Mouse (Mus musculus) Patski (cell line): ENCODE measurements around the gene Hmgcl. TPM values are rescaled to one million over a fixed set of nuclear protein-coding genes. Genes with fewer than 3 reads are reported as not detected.
"Not testable (repeated sequence)": the region's sequence is repeated elsewhere in the genome, so short reads cannot be mapped to it uniquely, and the experiment has no call there.

Experiments used
- ATAC-seq: fragments of 100-300 bp; one replicate; pipeline ENCODE4 v1.8.0; 2021
- CTCF ChIA-PET: fragments of 350-600 bp; sonication (Branson Sonifier 250); formaldehyde crosslinking; loops from one replicate; lab custom pipeline; 2022; ENCODE audit warnings: inconsistent platforms; lab: Charles Lee
- POLR2A ChIA-PET: fragments of 350-600 bp; sonication (Branson Sonifier 250); formaldehyde crosslinking; loops from one replicate; lab custom pipeline; 2022; ENCODE audit warnings: antibody characterized with exemption, inconsistent platforms; lab: Charles Lee
- DNase-seq: peaks from one replicate; pipeline ENCODE4 v3.0.0-alpha.2; 2011; ENCODE audit warnings: low read depth, low spot score
- H3K27me3 ChIP-seq: fragments of 371-371 bp; one replicate; pipeline ENCODE4 v1.5.1; 2021
- CTCF ChIP-seq: fragments of 100-300 bp; IDR thresholded peaks from one replicate; pipeline ENCODE4 v1.5.1; 2021
- in situ Hi-C: fragments of 300-500 bp; cut with MboI; formaldehyde crosslinking; loops from 3 replicates; pipeline ENCODE4 v1.11.1; 2018; ENCODE audit warnings: low pct_unique_long_range_greater_than_20kb, mixed read lengths
- polyA plus RNA-seq: library from polyadenylated mRNA; unstranded; gene quantifications from one replicate; pipeline ENCODE4 v1.2.3, GENCODE M21; 2021

Hmgcl gene
- polyA plus RNA-seq, 1 experiment from 2014 or later: 35.2 TPM

DNA sequence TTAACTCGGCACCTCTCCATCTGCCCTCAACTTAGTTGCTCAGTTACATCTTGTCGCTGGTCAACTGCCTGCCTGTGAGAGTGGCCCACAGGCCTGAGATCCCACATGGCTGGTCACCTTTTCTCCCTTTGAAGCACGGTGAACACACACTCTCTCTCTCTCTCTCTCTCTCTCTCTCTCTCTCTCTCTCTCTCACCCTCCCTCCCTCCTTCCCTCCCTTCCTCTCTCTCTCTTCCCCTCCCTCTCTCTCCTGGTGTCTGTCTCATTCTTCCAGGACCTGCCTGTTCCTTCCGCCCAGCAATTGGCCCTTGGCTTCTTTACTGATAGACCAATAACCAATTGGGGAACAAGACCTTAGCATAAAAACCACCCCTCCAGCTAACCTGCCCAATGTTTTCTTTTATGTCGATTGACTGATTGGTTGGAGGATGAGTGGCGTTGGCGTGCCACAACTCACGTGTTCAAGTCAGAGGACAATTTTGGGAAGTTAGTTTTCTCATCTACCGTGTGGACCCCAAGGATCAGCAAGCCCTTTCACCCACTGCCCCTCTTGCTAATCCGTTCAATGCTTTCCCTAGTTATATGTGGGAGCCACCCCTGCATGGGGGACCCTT is 19.9 kb upstream of the Hmgcl start:
- no peaks in the 10 kb centered on the region for H3K27me3 ChIP-seq
- ChIA-PET CTCF (no interaction called here), POLR2A (no interaction called here)
- TF ChIP-seq CTCF: no peak
- ATAC-seq (no peak), DNase-seq (no peak)
- in situ Hi-C loops: no loop called here

GRCm38 (mm10) chr4:135926861-135927260 is 19.4 kb upstream of the Hmgcl start:
- DNase-seq (no peak), ATAC-seq (no peak)
- ChIA-PET POLR2A (no interaction called here), CTCF (no interaction called here)
- no peaks in the 10 kb centered on the region for H3K27me3 ChIP-seq
- in situ Hi-C loops: no loop called here
- TF ChIP-seq CTCF: no peak

- ChIA-PET POLR2A (no interaction called here), CTCF (no interaction called here)
- no peak for DNase-seq
- no peak for ATAC-seq
- no peaks in the 10 kb centered on the region for H3K27me3 ChIP-seq
- in situ Hi-C loops: no loop called here
- no peak for TF ChIP-seq CTCF
Measured at GRCm38 (mm10) chr4:135928376-135928775, 17.9 kb upstream of the Hmgcl start.

DNA sequence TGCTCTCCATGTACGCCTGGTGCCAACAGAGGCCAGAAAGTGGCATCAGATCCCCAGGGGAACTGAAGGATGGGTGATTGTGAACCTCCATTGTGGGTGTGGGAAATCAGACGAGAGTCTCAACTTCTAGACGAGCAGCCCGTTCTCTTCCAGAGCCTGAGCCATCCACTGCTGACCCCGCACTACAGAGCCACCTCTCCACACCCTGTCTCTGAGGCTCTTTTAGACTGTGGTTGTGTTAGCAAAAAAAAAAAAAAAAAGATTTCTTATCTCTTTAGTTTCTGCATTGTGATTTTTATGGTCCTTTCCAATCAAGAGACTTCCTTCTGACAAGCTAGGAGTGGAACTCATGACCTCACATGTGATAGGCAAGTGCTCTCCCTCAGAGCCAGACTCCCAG is 16.8 kb upstream of the Hmgcl start:
- CTCF ChIA-PET: no interaction called here

GRCm38 (mm10) chr4:135929828-135930227 is 16.4 kb upstream of the Hmgcl start:
- no peaks in the 10 kb centered on the region for H3K27me3 ChIP-seq
- ChIA-PET CTCF (no interaction called here), POLR2A (no interaction called here)
- ATAC-seq: no peak
- no peak for DNase-seq
- in situ Hi-C loops: no loop called here
- TF ChIP-seq CTCF: no peak

More for the DNA sequence above, 16.8 kb upstream of the Hmgcl start:
- POLR2A ChIA-PET: no interaction called here
- in situ Hi-C loops: no loop called here
- DNase-seq (no peak), ATAC-seq (no peak)
- TF ChIP-seq CTCF: no peak
- H3K27me3 ChIP-seq: no peaks in the 10 kb centered on the region

- H3K27me3 ChIP-seq: no peaks in the 10 kb centered on the region
- in situ Hi-C loops: no loop called here
- ATAC-seq: no peak
- no peak for DNase-seq
- ChIA-PET POLR2A (no interaction called here), CTCF (no interaction called here)
- no peak for TF ChIP-seq CTCF
Measured at GRCm38 (mm10) chr4:135930239-135930638, 16.0 kb upstream of the Hmgcl start.

DNA sequence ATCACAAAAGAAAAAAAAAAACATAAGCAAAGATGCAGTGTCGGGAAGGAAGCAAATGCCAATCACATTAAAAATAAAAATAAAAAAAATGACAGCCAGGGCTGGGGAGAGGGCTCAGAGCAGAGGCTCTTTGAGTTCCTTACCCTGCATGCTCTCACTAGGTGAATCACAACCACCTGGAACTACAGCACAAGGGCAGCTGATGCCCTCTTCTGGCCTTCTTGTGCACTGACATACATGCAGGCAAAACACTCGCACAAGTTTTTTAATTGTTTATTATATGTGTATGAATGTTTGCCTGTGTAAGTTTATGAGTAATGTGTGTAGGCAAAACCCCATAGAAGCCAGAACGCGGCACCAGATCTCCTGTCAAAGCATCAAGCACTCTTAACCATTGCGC is 14.4 kb upstream of the Hmgcl start:
- H3K27me3 ChIP-seq: no peaks in the 10 kb centered on the region
- ATAC-seq: no peak
- DNase-seq: no peak
- ChIA-PET POLR2A (no interaction called here), CTCF (no interaction called here)
- in situ Hi-C loops: no loop called here
- TF ChIP-seq CTCF: no peak

- ChIA-PET CTCF (no interaction called here), POLR2A (no interaction called here)
- no peak for TF ChIP-seq CTCF
- ATAC-seq (no peak), DNase-seq (no peak)
- in situ Hi-C loops: no loop called here
- H3K27me3 ChIP-seq: no peaks in the 10 kb centered on the region
Measured at GRCm38 (mm10) chr4:135934708-135935500, 11.3 kb upstream of the Hmgcl start.

GRCm38 (mm10) chr4:135935502-135935901 is 10.7 kb upstream of the Hmgcl start:
- ChIA-PET CTCF (no interaction called here), POLR2A (no interaction called here)
- no peak for TF ChIP-seq CTCF
- in situ Hi-C loops: no loop called here
- H3K27me3 ChIP-seq: no peaks in the 10 kb centered on the region
- ATAC-seq (no peak), DNase-seq (no peak)

DNA sequence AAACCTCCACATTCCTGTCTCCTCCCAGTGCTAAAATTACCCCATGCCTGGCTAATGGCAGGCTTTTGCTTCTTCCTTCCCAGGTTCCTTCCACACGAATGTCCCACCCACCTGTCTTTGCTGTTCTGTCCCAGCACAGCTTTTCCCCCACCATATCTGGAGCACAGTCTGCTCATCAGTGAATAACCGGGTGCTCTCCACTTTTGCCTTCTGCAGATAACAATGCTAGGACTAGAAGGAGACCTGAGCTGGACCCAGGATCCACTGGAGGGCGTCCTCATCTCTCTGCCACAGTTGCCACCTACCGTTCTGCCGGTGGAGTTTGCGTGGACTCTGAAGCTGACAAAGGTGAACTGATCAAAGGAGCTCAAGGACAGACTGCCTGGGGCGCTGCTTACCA is 7.4 kb upstream of the Hmgcl start:
- TF ChIP-seq CTCF: no peak
- no peaks in the 10 kb centered on the region for H3K27me3 ChIP-seq
- CTCF ChIA-PET: interaction anchor here (1.2 kb wide), 1 partner anchor 22 kb away, joined by 4 read pairs; no protein-coding TSS in a partner anchor
- POLR2A ChIA-PET: no interaction called here
- in situ Hi-C loops: no loop called here
- DNase-seq: no peak
- no peak for ATAC-seq

DNA sequence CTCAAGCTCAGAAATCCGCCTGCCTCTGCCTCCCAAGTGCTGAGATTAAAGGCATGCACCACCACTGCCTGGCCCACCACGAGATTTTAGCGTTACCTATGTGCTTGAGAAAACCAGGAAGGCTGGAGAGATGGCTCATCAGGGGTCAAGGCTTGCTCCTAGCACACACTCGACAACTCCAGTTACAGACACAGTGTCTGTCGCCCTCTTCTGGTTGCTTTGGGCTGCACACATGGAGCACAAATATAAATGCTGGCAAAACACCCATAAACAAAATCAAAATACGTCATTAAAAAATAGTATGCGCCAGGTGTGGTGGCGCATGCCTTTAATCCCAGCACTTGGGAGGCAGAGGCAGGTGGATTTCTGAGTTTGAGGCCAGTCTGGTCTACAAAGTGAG is 5.2 kb upstream of the Hmgcl start:
- H3K27me3 ChIP-seq, DNase-seq, POLR2A ChIA-PET, ATAC-seq: not testable (repeated sequence)
- TF ChIP-seq CTCF: peak; percentile 62
- in situ Hi-C loops: loop anchor here (10.0 kb wide), 1 partner anchor 214 kb away; no protein-coding TSS in a partner anchor
- CTCF ChIA-PET: interaction anchor here (1.7 kb wide), 1 partner anchor 14 kb away, joined by 4 read pairs; no protein-coding TSS in a partner anchor
